ENCODE assay signal across 29 mouse cellular contexts in the genomic region with DNA sequence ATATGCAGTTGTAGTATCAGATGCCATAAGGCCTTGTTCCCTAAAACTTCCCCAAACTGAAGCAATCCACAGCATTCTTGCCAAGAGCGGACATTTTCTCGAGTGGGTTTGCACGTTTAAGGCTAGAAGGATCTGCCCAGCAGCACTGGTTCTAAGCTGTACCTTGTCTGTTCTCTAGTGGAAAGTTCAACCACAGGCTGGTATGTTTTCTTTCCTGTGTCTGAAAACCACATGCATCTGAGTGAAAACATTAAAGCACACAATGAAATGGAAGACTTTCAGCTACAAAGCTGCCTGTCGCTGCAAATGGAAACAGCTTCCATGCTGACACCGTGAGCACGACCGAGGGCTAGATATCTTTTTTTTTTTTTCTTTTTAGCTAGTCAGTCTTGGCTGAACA. TPM values are rescaled to one million over a fixed set of nuclear protein-coding genes. Genes with fewer than 3 reads are reported as not detected.
DNase-seq lines count a peak whose midpoint lies in the region; ATAC-seq and TF ChIP-seq lines count a peak whose summit lies in the region.
"Had no signal": no experiment of that assay in that cellular context is flagged by ENCODE, and none has a peak within 500 bp of the region (broad histone marks: within the 10 kb centered on the region; RNA-seq: fewer than 3 reads in every experiment).

No protein-coding gene starts in this region.

- peaks cover 16% of the 10 kb centered on the region for H3K4me1 ChIP-seq in thymus, adult 2 months (replicated peaks; ENCODE audit: control insufficient read depth, insufficient read depth, low read length)
- no peaks in the 10 kb centered on the region for H3K4me1 ChIP-seq in midbrain, embryonic 14.5 days (ENCODE audit: control insufficient read depth, insufficient read depth, low read length)
- no peaks in the 10 kb centered on the region for H3K4me1 ChIP-seq in heart, adult 2 months (ENCODE audit: control insufficient read depth, insufficient read depth, low read length)
- H3K4me1 ChIP-seq: embryonic facial prominence, embryonic 15.5 days; forebrain, embryonic 15.5 days; heart, embryonic 13.5 days; intestine, embryonic 15.5 days; limb, embryonic 13.5 days; liver, embryonic 12.5 days had no signal

- peak overlapping the region; percentile 58; the same call in 1 of the 2 replicates for H3K27ac ChIP-seq in thymus, adult 2 months (ENCODE audit: control insufficient read depth, insufficient read depth, low read length)
- no peak overlapping the region for H3K27ac ChIP-seq in midbrain, embryonic 14.5 days (replicated peaks; ENCODE audit: low read depth, low read length)
- no peak overlapping the region for H3K27ac ChIP-seq in heart, adult 2 months
- H3K27ac ChIP-seq: embryonic facial prominence, embryonic 15.5 days; forebrain, embryonic 15.5 days; heart, embryonic 13.5 days; hindbrain, embryonic 14.5 days; intestine, embryonic 15.5 days; limb, embryonic 13.5 days; liver, embryonic 12.5 days had no signal

- H3K27me3 ChIP-seq in thymus, adult 2 months (ENCODE audit: control insufficient read depth, insufficient read depth, low read length) = no peaks in the 10 kb centered on the region
- H3K27me3 ChIP-seq in midbrain, embryonic 14.5 days (ENCODE audit: control insufficient read depth, insufficient read depth, low read length) = no peaks in the 10 kb centered on the region
- H3K27me3 ChIP-seq in heart, adult 2 months (ENCODE audit: control insufficient read depth, insufficient read depth, low read length) = no peaks in the 10 kb centered on the region; the same call in 1 of the 2 replicates
- H3K27me3 ChIP-seq: embryonic facial prominence, embryonic 15.5 days; forebrain, embryonic 15.5 days; heart, embryonic 13.5 days; intestine, embryonic 15.5 days; limb, embryonic 13.5 days; liver, embryonic 12.5 days had no signal

- TF ChIP-seq EP300 in heart, adult 2 months (IDR thresholded peaks at IDR 0.05; ENCODE audit: insufficient read depth, low read depth, low read length) = no peak

- H3K36me3 ChIP-seq in thymus, adult 2 months (ENCODE audit: control insufficient read depth, insufficient read depth, low read length) = no peaks in the 10 kb centered on the region
- H3K36me3 ChIP-seq in midbrain, embryonic 14.5 days (ENCODE audit: control insufficient read depth, insufficient read depth, low read length) = no peaks in the 10 kb centered on the region
- H3K36me3 ChIP-seq in heart, adult 2 months (ENCODE audit: control insufficient read depth, insufficient read depth, low read length) = no peaks in the 10 kb centered on the region
- H3K36me3 ChIP-seq: embryonic facial prominence, embryonic 15.5 days; forebrain, embryonic 15.5 days; G1E; heart, embryonic 13.5 days; intestine, embryonic 15.5 days; limb, embryonic 13.5 days; liver, embryonic 12.5 days had no signal

- ATAC-seq in common myeloid progenitor, adult 5-6 weeks (replicated peaks; ENCODE audit: low read depth, poor library complexity, severe bottlenecking) = 0 out of 2 replicates have a peak, but pooled peaks have one; percentile 32
- ATAC-seq in midbrain, embryonic 14.5 days (ENCODE audit: low FRiP score, low TSS enrichment) = no peak
- ATAC-seq: forebrain, embryonic 15.5 days; intestine, embryonic 15.5 days; liver, embryonic 12.5 days; midbrain, embryonic 16.5 days; Patski had no signal

- H3K4me3 ChIP-seq in thymus, adult 2 months (ENCODE audit: control insufficient read depth, insufficient read depth, low read length) = no peak overlapping the region
- no peak overlapping the region for H3K4me3 ChIP-seq in midbrain, embryonic 14.5 days (replicated peaks; ENCODE audit: low read depth, low read length)
- no peak overlapping the region for H3K4me3 ChIP-seq in heart, adult 2 months
- H3K4me3 ChIP-seq: embryonic facial prominence, embryonic 15.5 days; forebrain, embryonic 15.5 days; heart, embryonic 13.5 days; intestine, embryonic 15.5 days; limb, embryonic 13.5 days; liver, embryonic 12.5 days; myocyte had no signal

- H3K9me3 ChIP-seq in midbrain, embryonic 14.5 days (ENCODE audit: control insufficient read depth, low read length) = no peaks in the 10 kb centered on the region
- H3K9me3 ChIP-seq: embryonic facial prominence, embryonic 15.5 days; forebrain, embryonic 15.5 days; G1E; intestine, embryonic 15.5 days; limb, embryonic 13.5 days; liver, embryonic 12.5 days had no signal

- H3K9ac ChIP-seq in midbrain, embryonic 14.5 days (replicated peaks; ENCODE audit: low read length) = no peak overlapping the region
- no peak overlapping the region for H3K9ac ChIP-seq in heart, adult 2 months (ENCODE audit: low read depth, low read length)
- H3K9ac ChIP-seq: embryonic facial prominence, embryonic 15.5 days; forebrain, embryonic 15.5 days; heart, embryonic 13.5 days; hindbrain, embryonic 14.5 days; intestine, embryonic 15.5 days; limb, embryonic 13.5 days; liver, embryonic 12.5 days had no signal

- 12% methylated on average over 7 of the region's 7 CpGs for WGBS in thymus, adult 2 months
- WGBS in midbrain, embryonic 14.5 days = 91% methylated on average over 7 of the region's 7 CpGs
- 81% methylated on average over 7 of the region's 7 CpGs for WGBS in heart, adult 2 months

- TF ChIP-seq CTCF in thymus, adult 2 months (IDR thresholded peaks at IDR 0.05; ENCODE audit: borderline replicate concordance, control insufficient read depth, extremely low read depth, insufficient read depth, low read length, poor library complexity) = no peak
- TF ChIP-seq CTCF in heart, adult 2 months (IDR thresholded peaks at IDR 0.05) = no peak

- intact Hi-C loops in heart, adult 2 months (cut with DNase I) = loop anchor here (5.0 kb wide), 1 partner anchor 128 kb away; no protein-coding TSS in a partner anchor

- peak; percentile 90 for DNase-seq in CD4-positive helper T cell, adult 2 months (ENCODE audit: low read depth, low spot score)
- peak; percentile 82 for DNase-seq in CD4-positive, CD25-positive, alpha-beta regulatory T cell, adult 2 months (ENCODE audit: low read depth, low spot score)
- peak; percentile 59 for DNase-seq in thymus, adult 2 months
- no peak for DNase-seq in midbrain, embryonic 14.5 days
- DNase-seq in cerebellum, postnatal 10 days = no peak
- DNase-seq in adrenal gland, adult 2 months = no peak
- DNase-seq in heart, adult 2 months = no peak
- DNase-seq: adrenal gland, postnatal 10 days; cerebellum, adult 18-20 months; cerebellum, postnatal 36 days; gastrocnemius, postnatal 10 days; heart, adult 18-20 months; heart, postnatal 14 days; kidney, adult 9 months; kidney, postnatal 25 days; lung, adult 18-20 months; lung, postnatal 36 days had no signal

- no peak overlapping the region for H3K4me2 ChIP-seq in midbrain, embryonic 14.5 days (ENCODE audit: low read length)
- H3K4me2 ChIP-seq: embryonic facial prominence, embryonic 15.5 days; forebrain, embryonic 15.5 days; heart, embryonic 13.5 days; hindbrain, embryonic 14.5 days; intestine, embryonic 15.5 days; limb, embryonic 13.5 days; liver, embryonic 12.5 days had no signal

- no peak for TF ChIP-seq POLR2A in thymus, adult 2 months (IDR thresholded peaks at IDR 0.05; ENCODE audit: control insufficient read depth, extremely low read depth, insufficient read depth, low read length, poor library complexity)
- TF ChIP-seq POLR2A in heart, adult 2 months (IDR thresholded peaks at IDR 0.05; ENCODE audit: insufficient read depth, low read depth, low read length) = no peak

- no peaks in the 10 kb centered on the region for H3K79me2 ChIP-seq in heart, adult 2 months (replicated peaks; ENCODE audit: control insufficient read depth, insufficient read depth, low read length)

RNA-seq across cellular contexts. Expression of gene Prkcq, which starts 12.3 kb away (rescaled TPM):
- total RNA-seq in common myeloid progenitor, adult 5-6 weeks (2017) = 10.1 and 16.0 TPM in 2 replicates
- 48.4 and 48.5 TPM in 2 replicates for polyA plus RNA-seq in thymus, adult 2 months (2012; rRNA removed)
- 3.6 and 5.4 TPM in 2 replicates for polyA plus RNA-seq in midbrain, embryonic 14.5 days (2014; fragmentation: Nextera tagmentation; extraction: Ambion mirVana)
- 1 to 10 TPM; 1.2 to 2.4 TPM for total RNA-seq in adrenal gland, adult 2 months (2021)
- 0.44 and 0.46 TPM in 2 replicates for polyA plus RNA-seq in adrenal gland, adult 2 months (2012; rRNA removed)
- 1 to 10 TPM; 2.6 to 3.3 TPM for total RNA-seq in heart, adult 2 months (2021)
- 1.1 and 1.5 TPM in 2 replicates for polyA plus RNA-seq in heart, adult 2 months (2012; rRNA removed)
- polyA plus RNA-seq: G1E had no signal

Comparison
In these comparisons a context has a peak if more than half of its experiments do, and no peak if none do; other contexts are left out.
1. DNase-seq: peak in CD4-positive helper T cell, adult 2 months (single experiment), CD4-positive, CD25-positive, alpha-beta regulatory T cell, adult 2 months (single experiment) and thymus, adult 2 months (single experiment); none in midbrain, embryonic 14.5 days (single experiment), cerebellum, postnatal 10 days (0 of 2), adrenal gland, adult 2 months (single experiment) and heart, adult 2 months (0 of 2).